Mouse (Mus musculus): Measurements from ENCODE around the gene Nmnat2. TPM values are rescaled to one million over a fixed set of nuclear protein-coding genes. Genes with fewer than 3 reads are reported as not detected.

Gene Nmnat2
- polyA plus RNA-seq, 1 experiment = 2.1 TPM

DNA sequence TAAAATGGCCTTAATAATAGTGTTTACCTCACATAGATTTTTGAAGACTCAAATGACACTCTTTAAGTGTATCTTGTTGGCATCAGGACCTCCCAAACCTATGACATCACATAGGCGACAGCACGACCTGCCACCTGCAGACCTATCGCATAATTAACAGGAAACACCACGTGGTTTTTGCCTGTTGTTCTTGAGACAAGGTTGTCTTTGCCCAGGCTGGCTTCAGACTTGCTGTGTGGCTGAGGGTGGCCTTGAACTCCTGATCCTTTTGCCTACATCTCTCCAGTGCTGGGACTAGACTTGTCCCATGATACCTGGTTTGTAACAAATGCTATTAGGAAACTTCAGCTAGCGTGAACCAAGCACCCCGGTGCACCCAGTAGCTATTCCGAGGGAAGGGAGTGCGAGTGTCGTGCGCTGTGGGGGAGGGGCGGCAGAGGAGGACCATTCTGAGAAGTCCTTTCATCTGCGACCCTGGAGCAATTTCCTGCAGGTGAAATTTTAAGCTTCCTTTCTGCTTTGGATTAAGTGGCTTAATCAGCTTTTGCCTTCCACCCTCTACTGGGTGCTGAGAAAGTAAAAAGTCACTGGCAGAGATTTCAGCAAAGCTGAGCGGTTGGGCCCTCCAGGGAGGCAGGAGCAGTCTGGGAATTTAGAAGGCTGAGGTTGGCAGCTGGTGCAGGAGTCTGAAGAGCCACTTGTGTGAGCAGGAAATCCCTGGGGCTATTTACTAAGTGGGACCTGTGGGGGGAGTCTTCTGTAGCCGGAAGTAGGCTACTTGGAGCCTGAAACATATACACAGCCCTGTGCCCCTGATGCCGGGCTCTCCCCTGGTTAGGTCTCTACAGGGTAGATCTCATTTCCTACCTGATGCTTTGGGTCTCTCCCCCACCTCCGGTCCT, 141.3 kb downstream of the Nmnat2 start:
- H3ac ChIP-seq (ENCODE audit: control insufficient read depth, insufficient read length) = no peak overlapping the region
- no peak for TF ChIP-seq SRF (IDR thresholded peaks at IDR 0.05; ENCODE audit: control insufficient read depth, insufficient read length, low read depth)
- no peak for TF ChIP-seq POLR2AphosphoS2 (IDR thresholded peaks at IDR 0.05; ENCODE audit: insufficient read length, low read depth)
- no peak for TF ChIP-seq MYOD1 (IDR thresholded peaks at IDR 0.05; ENCODE audit: control insufficient read depth in 1 of 3, insufficient read length in 2 of 3, low read depth in 2 of 3)
- TF ChIP-seq CEBPB (IDR thresholded peaks at IDR 0.05; ENCODE audit: insufficient read depth, poor library complexity, severe bottlenecking) = no peak
- no peak for TF ChIP-seq TCF3 (IDR thresholded peaks at IDR 0.05; ENCODE audit: insufficient read length, low read depth)
- no peak for TF ChIP-seq USF1 (IDR thresholded peaks at IDR 0.05; ENCODE audit: low read depth)
- TF ChIP-seq E2F4 (IDR thresholded peaks at IDR 0.05; ENCODE audit: insufficient read depth) = no peak
- no peak for TF ChIP-seq TCF12 (IDR thresholded peaks at IDR 0.05; ENCODE audit: insufficient read depth, poor library complexity, severe bottlenecking)
- TF ChIP-seq POLR2A (IDR thresholded peaks at IDR 0.05; ENCODE audit: insufficient read length, low read depth) = no peak
- TF ChIP-seq REST (IDR thresholded peaks at IDR 0.05; ENCODE audit: insufficient read depth, insufficient read length) = no peak
- no peak for TF ChIP-seq MYOG (IDR thresholded peaks at IDR 0.05; ENCODE audit: control insufficient read depth in 1 of 3, insufficient read depth in 1 of 3, insufficient read length in 2 of 3, low read depth in 2 of 3)
- no peak for TF ChIP-seq MAX (IDR thresholded peaks at IDR 0.05; ENCODE audit: low read depth)
- no peak overlapping the region for H3K4me3 ChIP-seq
- no peaks in the 10 kb centered on the region for H3K36me3 ChIP-seq (ENCODE audit: control insufficient read depth, insufficient read depth)
- no peaks in the 10 kb centered on the region for H3K27me3 ChIP-seq (ENCODE audit: control insufficient read depth, insufficient read depth, insufficient read length)
- no peaks in the 10 kb centered on the region for H3K79me2 ChIP-seq (ENCODE audit: control insufficient read depth, insufficient read depth)
- no peak overlapping the region for H3K4me2 ChIP-seq (ENCODE audit: low read depth)

DNA sequence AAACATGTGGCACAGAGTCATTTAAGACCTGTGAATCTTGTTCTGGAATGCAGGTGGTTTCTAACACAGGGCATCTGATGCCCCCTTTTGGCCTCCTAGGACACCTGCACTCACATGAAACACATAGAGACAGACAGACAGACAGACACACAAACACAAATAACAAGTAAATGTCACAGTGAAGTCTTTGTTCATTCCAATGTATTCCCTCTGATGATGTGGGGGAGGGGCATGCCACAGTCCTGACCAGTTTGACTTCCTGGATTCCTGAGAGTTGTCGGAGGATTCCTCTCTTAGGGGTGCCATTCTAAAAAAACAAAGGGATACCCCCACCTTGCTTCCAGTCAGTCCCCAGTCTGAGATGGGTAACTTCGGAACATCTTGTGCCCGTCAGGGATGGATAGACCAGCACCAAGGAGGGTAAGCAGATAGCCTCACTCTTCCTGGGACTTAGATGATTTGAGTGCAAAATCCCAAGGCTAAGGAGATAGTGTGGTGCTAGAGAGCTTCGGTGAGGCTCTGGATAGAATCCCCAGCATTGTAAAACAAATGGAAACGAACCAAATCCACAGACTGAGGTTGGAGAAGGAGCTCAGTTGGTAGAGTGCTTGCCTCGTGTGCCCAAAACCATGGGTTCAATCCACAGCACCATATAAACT, 142.4 kb downstream of the Nmnat2 start:
- Histone ChIP-seq H3K27me3 (ENCODE audit: control insufficient read depth, insufficient read depth, insufficient read length) (no peaks in the 10 kb centered on the region), H3K4me3 (no peak overlapping the region), H3K36me3 (ENCODE audit: control insufficient read depth, insufficient read depth) (no peaks in the 10 kb centered on the region), H3K4me2 (ENCODE audit: low read depth) (no peak overlapping the region), H3K79me2 (ENCODE audit: control insufficient read depth, insufficient read depth) (no peaks in the 10 kb centered on the region), H3ac (ENCODE audit: control insufficient read depth, insufficient read length) (no peak overlapping the region)
- TF ChIP-seq POLR2A (IDR thresholded peaks at IDR 0.05; ENCODE audit: insufficient read length, low read depth) (no peak), MAX (IDR thresholded peaks at IDR 0.05; ENCODE audit: low read depth) (no peak), MYOG (IDR thresholded peaks at IDR 0.05; ENCODE audit: control insufficient read depth in 1 of 3, insufficient read depth in 1 of 3, insufficient read length in 2 of 3, low read depth in 2 of 3) (no peak), TCF12 (IDR thresholded peaks at IDR 0.05; ENCODE audit: insufficient read depth, poor library complexity, severe bottlenecking) (no peak), USF1 (IDR thresholded peaks at IDR 0.05; ENCODE audit: low read depth) (no peak), TCF3 (IDR thresholded peaks at IDR 0.05; ENCODE audit: insufficient read length, low read depth) (no peak), MYOD1 (IDR thresholded peaks at IDR 0.05; ENCODE audit: control insufficient read depth in 1 of 3, insufficient read length in 2 of 3, low read depth in 2 of 3) (no peak), E2F4 (IDR thresholded peaks at IDR 0.05; ENCODE audit: insufficient read depth) (no peak), CEBPB (IDR thresholded peaks at IDR 0.05; ENCODE audit: insufficient read depth, poor library complexity, severe bottlenecking) (no peak), POLR2AphosphoS2 (IDR thresholded peaks at IDR 0.05; ENCODE audit: insufficient read length, low read depth) (no peak), SRF (IDR thresholded peaks at IDR 0.05; ENCODE audit: control insufficient read depth, insufficient read length, low read depth) (no peak), REST (IDR thresholded peaks at IDR 0.05; ENCODE audit: insufficient read depth, insufficient read length) (no peak)

DNA sequence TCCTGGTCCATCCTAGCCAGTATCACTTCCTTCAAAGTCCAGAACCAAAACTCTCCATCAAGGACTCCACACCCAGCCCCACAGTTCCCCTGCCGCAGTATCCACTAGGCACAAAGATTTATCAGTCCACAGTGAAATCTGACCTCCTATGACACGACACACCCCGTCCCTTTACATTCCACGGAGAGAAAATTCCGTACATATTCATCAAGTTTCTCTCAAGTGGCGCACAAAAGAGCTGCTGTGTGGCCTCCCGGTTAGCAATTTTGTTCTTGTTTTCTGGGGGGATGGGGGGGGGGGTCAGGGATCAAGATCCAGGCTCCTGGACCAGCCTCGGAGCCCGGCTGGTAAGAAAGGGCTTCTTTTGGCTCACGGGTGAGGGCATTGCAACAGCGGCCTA, 143.8 kb downstream of the Nmnat2 start:
- H3ac ChIP-seq (ENCODE audit: control insufficient read depth, insufficient read length) = no peak overlapping the region
- no peak for TF ChIP-seq POLR2A (IDR thresholded peaks at IDR 0.05; ENCODE audit: insufficient read length, low read depth)
- H3K4me2 ChIP-seq (ENCODE audit: low read depth) = no peak overlapping the region
- H3K36me3 ChIP-seq (ENCODE audit: control insufficient read depth, insufficient read depth) = no peaks in the 10 kb centered on the region
- H3K4me3 ChIP-seq = no peak overlapping the region
- H3K27me3 ChIP-seq (ENCODE audit: control insufficient read depth, insufficient read depth, insufficient read length) = no peaks in the 10 kb centered on the region
- H3K79me2 ChIP-seq (ENCODE audit: control insufficient read depth, insufficient read depth) = no peaks in the 10 kb centered on the region

DNA sequence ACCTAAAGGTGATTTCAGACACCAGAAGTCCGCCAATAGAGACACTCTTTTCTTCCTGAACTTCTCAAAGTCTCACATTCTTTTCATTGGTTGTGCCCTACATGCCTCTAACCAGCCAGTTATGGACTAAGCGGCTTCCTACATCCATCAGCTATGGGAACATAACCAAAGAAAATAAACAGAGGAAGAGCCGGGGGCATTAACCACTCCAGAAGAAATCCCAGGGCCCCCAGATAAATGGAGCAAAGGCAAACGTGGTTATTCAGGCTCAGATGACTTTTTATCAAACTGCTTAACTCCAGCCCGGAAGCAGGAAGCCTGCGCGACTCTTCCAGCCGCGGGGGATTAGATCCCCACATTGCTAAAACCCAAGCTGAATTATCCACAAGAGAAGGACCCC, 146.1 kb downstream of the Nmnat2 start:
- H3K4me2 ChIP-seq (ENCODE audit: low read depth) = no peak overlapping the region
- no peaks in the 10 kb centered on the region for H3K27me3 ChIP-seq (ENCODE audit: control insufficient read depth, insufficient read depth, insufficient read length)
- no peak overlapping the region for H3K4me3 ChIP-seq
- H3K36me3 ChIP-seq (ENCODE audit: control insufficient read depth, insufficient read depth) = no peaks in the 10 kb centered on the region
- H3K79me2 ChIP-seq (ENCODE audit: control insufficient read depth, insufficient read depth) = no peaks in the 10 kb centered on the region
- no peak overlapping the region for H3ac ChIP-seq (ENCODE audit: control insufficient read depth, insufficient read length)
- TF ChIP-seq POLR2A (IDR thresholded peaks at IDR 0.05; ENCODE audit: insufficient read length, low read depth) (no peak), POLR2AphosphoS2 (IDR thresholded peaks at IDR 0.05; ENCODE audit: insufficient read length, low read depth) (no peak), MYOD1 (IDR thresholded peaks at IDR 0.05; ENCODE audit: control insufficient read depth in 1 of 3, insufficient read length in 2 of 3, low read depth in 2 of 3) (no peak), E2F4 (IDR thresholded peaks at IDR 0.05; ENCODE audit: insufficient read depth) (no peak)

DNA sequence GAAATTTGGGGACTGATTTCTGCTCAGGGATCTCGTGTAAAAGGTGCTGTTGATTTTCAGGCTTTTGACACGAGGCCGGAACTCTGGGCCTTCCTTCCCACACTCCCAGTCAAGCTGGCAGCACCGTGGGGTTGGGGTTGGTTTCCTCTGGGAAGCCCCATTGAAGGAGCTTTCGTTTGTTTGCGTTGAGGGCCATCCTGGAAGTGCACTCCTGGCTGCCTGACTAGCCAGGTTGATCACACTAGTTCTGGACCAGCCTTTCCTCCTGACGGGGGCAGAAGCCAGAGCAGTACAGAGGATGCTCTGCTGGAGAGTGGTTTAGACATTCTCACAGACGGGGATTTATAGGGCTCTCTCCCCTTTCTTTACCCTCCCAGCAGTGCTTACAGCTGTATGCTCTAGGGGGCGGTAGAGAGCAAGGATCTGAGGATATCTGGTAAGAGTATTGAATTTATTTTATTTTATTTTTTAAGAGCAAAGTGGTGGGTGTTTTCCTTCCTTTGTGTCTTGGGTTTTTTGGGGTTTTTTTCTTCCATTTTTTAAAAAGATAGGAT, 146.6 kb downstream of the Nmnat2 start:
- no peak overlapping the region for H3K4me3 ChIP-seq
- H3K27me3 ChIP-seq (ENCODE audit: control insufficient read depth, insufficient read depth, insufficient read length) = no peaks in the 10 kb centered on the region
- H3K79me2 ChIP-seq (ENCODE audit: control insufficient read depth, insufficient read depth) = no peaks in the 10 kb centered on the region
- H3K36me3 ChIP-seq (ENCODE audit: control insufficient read depth, insufficient read depth) = no peaks in the 10 kb centered on the region
- TF ChIP-seq REST (IDR thresholded peaks at IDR 0.05; ENCODE audit: insufficient read depth, insufficient read length) (no peak), USF1 (IDR thresholded peaks at IDR 0.05; ENCODE audit: low read depth) (no peak), TCF3 (IDR thresholded peaks at IDR 0.05; ENCODE audit: insufficient read length, low read depth) (no peak)
- no peak overlapping the region for H3ac ChIP-seq (ENCODE audit: control insufficient read depth, insufficient read length)
- H3K4me2 ChIP-seq (ENCODE audit: low read depth) = no peak overlapping the region
